Mouse (Mus musculus) neural tube, embryonic 15.5 days (tissue): ENCODE measurements around the gene Ces1b. TPM values are rescaled to one million over a fixed set of nuclear protein-coding genes. Genes with fewer than 3 reads are reported as not detected.

Experiments
- polyA plus RNA-seq: library from polyadenylated mRNA; unstranded; fragments of >200 nt; fragmentation: Nextera tagmentation; extraction: Ambion mirVana; gene quantifications from 2 replicates; pipeline ENCODE4 v1.2.1, GENCODE M21; 2015

Gene Ces1b
- polyA plus RNA-seq, 1 experiment from 2014 or later = not detected

Other genes with a start within 250 kb of the Ces1b start
- gene Lpcat2, start 224.7 kb downstream of the Ces1b start, polyA plus RNA-seq = 12.9 and 13.1 TPM in 2 replicates
- gene Capns2, start 178.6 kb downstream of the Ces1b start, polyA plus RNA-seq = 0.46 and 0.60 TPM in 2 replicates
- 0.09 TPM in 1 of 2 replicates, not detected in the other for gene Slc6a2, start 119.9 kb downstream of the Ces1b start, polyA plus RNA-seq
- gene Ces1a, start 31.8 kb downstream of the Ces1b start, polyA plus RNA-seq = 0.09 and 0.14 TPM in 2 replicates
- not detected in 2 replicates for gene Ces1c, start 51.3 kb upstream of the Ces1b start, polyA plus RNA-seq
- 0.22 and 0.92 TPM in 2 replicates for gene Ces1d, start 117.8 kb upstream of the Ces1b start, polyA plus RNA-seq
- gene Ces1e, start 149.6 kb upstream of the Ces1b start, polyA plus RNA-seq = not detected in 2 replicates
- gene Ces1f, start 199.7 kb upstream of the Ces1b start, polyA plus RNA-seq = 0.28 TPM in 1 of 2 replicates, not detected in the other